Mouse (Mus musculus): Measurements from ENCODE around the gene Arhgap32.

DNA sequence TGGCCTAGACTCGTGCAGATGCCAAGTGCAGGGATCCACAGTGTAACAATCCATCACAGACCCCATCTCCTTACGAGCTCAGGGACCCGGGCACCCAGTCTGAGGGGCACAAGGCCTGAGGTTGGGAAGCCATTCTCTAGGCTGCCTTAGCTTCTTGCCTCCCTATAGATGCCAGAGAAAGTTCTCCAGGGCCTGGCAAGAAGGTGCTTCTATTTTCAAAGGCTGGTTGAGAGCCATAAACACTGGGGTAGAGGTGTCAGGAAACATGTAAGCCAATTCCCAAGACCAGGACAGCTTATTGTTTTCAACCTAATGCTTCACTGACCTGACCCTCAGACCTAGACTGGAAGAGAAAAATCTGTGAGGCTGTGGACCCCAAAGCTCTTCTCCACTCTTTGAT, 200.1 kb downstream of the Arhgap32 start:
- TF ChIP-seq CTCF (IDR thresholded peaks at IDR 0.05; ENCODE audit: low read depth): no peak
- TF ChIP-seq EP300 (optimal IDR thresholded peaks at IDR 0.05): no peak
